Mouse (Mus musculus) frontal cortex, postnatal 14 days (tissue): ENCODE data around the gene Psmg4.
A peak's percentile ranks its signal among the peaks of the same experiment; 100 is the strongest.

ENCODE experiments used
- DNase-seq, 2 experiments: peaks; one replicate each; pipeline ENCODE4 v3.0.0; 2022; ENCODE audit warnings: low spot score in 2 of 2

Gene Psmg4

DNA sequence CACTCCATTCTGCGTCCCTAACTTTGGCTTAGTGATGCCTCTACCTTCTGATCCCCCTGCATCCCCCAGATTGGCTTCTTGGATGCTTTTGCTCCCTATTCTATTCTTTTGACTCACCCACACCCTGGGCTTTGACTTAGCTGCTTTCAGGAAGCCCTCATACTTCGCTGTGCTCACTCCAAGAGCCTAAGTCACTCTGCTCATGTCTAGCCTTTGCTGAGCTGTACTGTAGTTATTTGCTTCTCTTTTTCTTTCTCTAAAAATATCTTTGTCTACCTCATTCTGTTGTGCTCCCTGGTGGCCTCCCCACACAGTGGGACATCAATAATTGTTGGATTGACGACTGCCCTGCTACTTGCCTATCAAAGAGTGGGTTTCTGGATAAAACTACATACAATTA lies 14.6 kb upstream of the Psmg4 start:
- peak in 1 of 2 experiments; percentile 4 for DNase-seq

DNA sequence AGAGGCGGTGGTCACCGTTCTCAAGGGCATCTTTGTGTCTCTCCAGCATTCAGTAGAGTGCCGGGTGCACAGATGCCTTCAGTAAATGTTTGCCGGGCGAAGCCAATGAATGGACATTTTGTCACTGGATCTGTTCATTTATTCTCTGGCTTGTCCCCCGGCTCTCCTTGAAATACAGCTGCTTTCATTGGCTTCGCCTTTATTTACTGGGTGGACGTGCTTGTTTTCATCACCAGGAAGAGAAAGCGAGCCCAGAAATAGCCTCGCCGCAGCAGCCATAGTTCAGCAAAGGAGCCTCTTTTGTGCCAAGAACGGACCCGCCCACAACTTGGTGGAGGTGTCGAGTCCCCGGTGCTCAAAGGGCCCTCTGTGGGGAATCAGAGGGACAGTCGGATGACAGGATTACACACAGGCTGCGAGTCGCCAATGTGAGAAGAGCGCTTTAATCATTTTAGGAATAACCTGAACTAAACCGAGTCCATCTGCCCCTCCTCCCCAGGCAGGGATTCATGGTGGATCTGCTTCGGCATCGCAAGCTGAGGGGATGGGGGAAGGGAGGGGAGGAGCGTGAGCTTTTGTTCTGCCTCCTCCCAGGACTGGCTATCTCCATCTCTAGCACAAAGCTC lies 13.9 kb upstream of the Psmg4 start:
- DNase-seq = peak; percentile 66 to 75

DNA sequence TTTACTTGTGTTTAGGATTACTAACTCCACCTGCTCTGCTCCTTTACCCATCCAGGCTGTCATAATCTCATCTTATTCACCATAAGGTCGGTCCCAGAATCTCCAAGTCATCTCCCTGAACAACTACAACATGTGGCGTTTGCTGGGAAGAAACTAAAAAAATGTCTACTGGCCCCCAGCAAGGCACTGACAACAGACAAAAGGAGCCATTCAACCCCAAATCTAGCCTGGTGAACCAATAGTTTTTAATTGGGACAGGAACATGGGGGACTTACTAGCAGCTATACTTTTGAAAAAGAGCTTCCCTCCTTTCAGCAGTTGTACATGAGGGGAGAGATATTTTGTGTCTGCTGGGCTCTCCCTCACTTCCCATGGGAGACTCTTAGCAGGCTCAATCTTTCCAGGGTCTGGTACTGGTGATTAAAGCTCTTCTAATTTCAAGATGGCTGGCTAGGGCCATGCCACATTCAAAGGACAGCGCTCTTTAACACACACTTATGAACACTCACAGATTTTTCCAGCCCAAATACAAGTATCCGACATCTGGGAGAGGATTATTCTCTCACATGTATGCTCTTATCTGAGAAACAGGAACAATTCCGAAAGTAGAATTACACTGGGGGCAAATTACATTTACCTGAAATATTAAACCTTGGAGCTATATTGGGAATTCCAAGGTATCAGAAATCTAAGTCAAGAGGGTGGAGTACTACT lies 13.1 kb upstream of the Psmg4 start:
- no peak for DNase-seq

DNA sequence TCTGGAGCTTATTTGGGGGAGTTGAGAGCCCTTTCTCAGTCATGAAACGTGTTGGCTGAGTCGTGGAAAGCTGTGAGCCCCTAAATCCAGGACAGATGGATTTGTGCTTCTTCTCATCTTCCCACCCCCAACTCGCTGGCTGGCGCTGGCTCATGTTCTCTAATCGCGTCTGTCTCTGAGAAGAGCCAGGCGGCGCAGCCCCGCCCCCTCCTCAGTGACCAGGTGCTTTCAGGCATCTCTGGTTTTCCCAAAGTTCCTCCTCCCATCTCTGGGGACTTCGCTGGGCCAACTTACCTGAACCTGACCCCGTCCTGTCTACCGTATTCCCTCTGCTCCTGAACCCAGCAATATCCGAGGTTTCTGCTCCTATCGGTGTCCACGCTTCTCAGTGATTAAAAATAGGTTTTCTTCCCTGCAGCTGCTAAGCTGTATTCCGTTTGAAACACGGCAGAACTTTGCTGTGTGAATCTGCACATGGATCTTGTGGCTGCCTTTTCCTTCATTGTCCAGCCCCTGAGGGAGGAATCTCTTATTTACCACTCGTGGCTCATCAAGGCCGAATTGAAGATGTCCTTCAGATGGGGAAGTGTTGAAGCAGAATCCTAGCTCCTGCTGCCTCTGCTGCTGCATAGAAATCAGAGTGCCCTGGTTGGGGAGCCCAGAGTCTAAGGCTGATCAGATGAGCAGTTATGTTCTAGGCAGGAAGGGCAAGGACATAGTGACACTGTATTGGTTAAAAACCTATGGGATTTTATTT lies 12.3 kb upstream of the Psmg4 start:
- DNase-seq = peak; percentile 49 to 51

DNA sequence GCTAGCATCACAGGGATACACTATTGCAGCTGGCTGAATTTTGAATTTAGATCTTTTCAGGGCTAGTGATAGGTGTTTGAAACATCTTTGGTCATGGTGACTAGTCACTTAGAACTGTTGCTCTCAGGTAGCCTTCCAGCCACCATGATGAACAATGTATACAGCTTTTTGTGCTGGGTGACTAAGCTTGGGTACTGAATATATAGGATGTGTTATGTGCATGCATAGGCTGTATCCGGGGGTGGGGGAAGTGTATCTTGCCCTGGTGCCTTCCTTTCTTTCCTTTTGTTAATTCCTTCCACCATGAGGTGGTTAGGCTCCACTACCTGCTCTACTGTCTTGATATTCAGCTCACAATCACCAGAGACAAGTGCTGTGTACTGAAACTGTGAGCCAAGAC lies 11.3 kb upstream of the Psmg4 start:
- peak in 1 of 2 experiments; percentile 1 for DNase-seq

DNA sequence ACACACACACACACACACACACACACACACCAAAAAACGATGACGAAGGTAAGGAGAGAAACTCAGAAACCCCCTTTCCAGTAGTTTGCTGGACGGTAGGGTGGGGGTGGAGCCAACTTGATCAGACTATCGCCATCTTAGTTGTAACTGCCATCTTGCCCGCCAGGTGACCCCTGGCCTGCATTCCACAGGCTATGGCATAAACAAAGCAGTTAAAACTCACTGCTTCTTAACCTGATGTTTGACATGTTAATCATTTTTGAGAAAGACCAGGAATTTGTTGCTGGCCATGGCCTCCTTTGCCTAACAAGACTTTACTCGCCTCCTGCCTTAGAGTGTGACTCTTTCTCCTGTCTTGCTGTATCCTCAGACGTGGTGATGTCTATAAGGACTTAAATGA lies 10.1 kb upstream of the Psmg4 start:
- DNase-seq = peak in 1 of 2 experiments; percentile 2

DNA sequence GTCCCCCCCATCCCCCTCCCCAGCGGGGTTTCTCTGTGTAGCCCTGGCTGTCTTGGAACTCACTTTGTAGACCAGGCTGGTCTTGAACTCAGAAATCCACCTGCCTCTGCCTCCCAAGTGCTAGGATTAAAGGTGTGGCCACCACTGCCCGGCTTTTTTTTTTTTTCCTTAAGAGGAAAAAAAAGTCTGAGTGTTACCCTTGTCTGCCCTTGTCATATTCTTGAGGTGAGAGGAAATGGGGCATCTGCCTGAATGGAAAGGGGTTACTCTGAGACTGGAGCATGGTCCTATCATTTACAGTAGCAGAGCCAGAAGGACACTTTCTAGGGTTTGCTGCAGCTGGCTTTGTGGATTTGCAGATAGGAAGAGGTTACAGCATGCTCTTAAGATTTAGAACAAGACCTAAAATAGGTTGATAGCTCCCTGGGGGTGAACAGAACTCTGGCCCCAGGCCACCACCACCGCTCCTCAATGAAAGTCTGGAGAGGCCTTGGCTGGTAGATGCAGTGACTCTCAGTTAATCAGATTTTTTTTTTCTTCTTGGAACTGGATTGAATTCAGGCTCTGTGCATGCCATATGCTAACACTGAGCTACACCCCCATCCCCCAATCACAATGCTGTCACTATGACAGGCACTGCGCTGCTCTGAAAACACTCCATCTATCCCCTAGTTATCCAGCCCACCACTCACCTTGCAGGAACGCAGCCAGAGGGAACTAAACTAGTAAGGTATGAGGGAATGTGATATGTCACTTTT lies 9.3 kb upstream of the Psmg4 start:
- peak; percentile 9 to 18 for DNase-seq

DNA sequence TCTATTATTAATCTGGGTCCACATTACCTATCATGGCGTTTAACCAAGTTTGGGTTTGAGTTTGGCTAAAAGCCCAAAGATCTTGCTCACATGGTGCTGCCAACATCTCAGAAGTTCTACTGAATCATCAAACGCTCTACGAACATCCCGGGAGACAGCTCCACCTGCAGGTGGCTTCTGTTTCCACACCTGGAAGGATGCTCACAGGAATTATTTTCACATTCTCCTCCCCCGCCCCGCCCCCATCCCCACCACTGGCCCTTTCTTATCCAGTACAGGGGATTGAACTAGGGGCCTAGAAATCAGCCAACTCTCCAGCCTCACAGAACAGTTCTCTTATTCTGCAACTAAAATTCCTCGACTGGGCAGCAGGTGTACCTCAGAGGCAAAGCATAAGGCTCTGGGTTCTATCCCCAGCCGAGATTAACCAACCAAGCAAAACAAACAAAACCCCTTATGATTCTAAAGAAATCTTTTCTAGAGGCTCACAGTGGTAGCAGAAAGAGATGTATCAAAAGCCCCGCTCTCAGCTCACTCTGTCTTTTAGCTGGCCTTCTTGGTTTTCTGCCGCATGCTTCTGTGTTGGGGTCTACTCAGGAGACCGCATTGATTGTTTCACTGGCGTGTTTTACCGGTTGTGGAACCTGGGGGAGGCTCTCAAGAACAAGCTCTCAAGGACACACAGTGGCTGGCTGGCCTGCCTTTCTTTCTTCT lies 8.4 kb upstream of the Psmg4 start:
- DNase-seq = peak; percentile 74

DNA sequence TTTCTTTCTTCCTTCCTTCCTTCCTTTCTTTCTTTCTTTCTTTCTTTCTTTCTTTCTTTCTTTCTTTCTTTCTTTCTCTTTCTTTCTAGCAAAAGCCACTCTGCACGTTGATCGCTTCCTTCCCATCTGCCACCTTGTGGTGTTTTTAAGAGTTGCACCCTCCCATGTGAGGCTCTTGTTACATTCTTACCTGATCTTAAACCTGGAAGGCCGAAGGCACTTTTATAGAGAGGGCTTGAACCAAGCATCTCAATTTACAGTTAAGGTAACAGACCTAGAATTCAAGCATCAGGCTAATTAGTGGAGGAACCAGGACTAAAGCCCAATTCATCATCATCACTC lies 7.9 kb upstream of the Psmg4 start:
- peak; percentile 33 to 63 for DNase-seq

DNA sequence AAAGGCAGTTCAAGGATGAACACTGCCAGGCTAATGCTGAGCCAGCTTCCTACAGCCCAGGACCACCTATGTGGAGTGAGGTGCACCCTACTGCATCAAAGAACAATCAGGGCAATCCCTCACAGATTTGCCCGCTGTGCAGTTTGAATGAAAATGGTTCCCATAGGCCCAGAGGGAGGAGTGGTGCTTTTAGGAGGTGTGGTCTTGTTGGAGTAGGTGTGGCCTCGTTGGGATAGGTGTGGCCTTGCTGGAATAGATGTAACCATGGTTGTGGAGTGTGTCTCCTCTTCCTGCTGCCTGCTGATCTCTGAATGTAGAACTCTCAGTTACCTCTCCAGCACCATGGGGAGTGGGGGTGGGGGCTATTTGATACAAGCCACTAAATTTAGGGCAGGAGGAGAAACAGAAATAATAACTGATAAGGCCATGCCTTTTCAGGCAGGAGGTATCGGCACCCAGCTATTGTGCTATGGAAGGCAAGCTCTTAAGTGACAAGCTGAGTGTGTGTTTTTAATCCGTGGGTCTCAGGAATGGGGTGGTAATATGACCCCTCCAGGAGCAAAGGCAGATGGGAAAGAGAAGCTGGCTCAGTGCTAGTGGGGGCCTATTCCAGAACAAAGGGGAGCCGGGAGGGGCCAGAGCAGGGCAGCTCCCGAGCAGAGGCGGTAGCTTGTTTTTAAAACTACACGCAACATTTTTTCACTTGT lies 6.5 kb upstream of the Psmg4 start:
- peak; percentile 2 to 3 for DNase-seq

DNA sequence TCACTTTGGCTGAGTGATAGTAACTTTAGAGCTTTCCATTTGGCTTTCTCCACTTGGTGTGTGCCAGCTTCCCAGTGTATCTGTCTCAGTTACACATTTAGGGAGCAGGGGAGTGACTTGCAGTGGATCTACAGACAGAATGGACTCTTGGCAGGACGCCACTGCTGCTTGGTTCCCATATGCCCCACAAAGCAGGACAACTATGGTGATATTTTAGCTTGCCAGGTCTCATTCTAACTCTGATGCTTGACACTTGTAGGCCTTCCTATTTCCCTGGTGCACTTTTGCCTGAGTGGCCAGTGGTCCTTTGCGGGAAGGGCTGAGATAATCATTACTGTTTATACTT lies 6.0 kb upstream of the Psmg4 start:
- DNase-seq = peak; percentile 10 to 15

DNA sequence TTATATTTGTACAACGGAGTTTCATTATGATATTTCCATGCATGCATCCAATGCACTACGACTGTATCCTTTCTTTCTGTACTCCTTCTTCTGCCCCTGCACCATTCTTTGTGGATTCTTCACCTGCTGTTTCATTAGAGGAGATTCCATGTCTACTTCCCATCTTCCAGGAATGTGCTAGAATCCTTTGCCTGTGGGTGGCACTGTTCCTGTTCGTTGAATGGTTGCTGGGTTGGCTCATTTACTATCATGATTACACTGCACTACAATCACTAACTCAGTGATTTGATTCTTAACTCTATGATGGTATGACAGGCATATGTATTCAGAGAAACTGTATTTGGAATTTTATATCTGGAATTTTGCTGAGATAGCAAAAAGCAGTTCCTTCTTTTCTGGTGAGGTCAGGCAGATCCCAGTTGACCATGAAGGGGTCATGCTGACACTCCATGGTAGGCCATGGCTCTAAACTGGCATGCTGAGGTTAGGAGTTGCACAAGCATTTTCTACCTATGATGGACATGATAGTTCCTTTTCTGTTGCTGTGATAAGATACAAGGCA lies 5.1 kb upstream of the Psmg4 start:
- DNase-seq = peak in 1 of 2 experiments; percentile 3

DNA sequence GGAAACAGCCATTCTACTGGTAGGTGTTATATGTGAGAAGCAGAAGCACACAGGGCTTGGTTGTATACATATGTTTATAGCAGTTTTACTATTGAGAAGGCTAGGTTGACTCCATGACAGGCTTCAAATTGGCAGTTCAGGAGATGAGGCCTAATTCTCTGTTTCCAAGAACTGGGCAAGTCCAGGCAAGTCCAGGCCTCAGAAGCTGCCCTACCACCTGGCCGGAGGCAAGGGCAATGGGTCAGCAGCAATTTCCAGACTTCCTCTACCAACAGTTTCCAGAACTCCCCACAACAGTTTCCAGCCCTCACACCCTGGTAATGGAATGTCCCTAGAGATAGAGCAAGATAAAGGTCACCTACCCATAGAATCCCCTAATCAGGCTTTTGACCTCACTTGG lies 2.8 kb upstream of the Psmg4 start:
- peak in 1 of 2 experiments; percentile 2 for DNase-seq

DNA sequence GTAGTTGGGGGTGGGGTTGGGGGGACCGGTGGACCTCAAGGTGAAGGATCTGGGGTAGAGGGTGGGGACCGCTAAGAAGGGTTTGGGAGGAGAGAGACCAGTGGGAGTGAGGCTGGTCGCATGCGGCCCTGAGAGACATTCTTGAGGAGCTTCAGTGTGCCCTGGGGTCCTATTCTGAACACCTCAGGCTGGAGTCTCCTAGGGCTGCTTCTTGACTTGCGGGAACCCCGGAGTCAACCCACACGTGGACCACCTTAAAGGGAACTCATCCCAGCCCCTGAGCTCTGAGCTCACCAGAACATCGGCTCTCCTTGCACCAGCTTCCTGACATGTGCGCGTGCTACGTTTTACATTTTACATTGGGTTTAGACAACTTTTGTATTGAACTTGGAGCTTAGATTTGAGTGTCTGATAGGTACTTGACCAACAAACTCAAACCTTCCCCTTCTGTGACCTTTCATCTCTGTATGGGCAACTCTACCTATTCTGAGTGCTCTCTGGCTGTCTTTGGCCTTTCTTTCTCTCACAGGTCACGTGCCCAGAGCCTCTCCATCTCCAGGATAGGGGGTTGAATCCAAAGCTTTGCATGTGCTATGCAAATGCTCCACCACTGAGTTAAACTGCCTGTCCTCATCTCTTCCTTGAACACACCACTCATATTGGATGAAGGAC lies 676 bp downstream of the Psmg4 start:
- no peak for DNase-seq

DNA sequence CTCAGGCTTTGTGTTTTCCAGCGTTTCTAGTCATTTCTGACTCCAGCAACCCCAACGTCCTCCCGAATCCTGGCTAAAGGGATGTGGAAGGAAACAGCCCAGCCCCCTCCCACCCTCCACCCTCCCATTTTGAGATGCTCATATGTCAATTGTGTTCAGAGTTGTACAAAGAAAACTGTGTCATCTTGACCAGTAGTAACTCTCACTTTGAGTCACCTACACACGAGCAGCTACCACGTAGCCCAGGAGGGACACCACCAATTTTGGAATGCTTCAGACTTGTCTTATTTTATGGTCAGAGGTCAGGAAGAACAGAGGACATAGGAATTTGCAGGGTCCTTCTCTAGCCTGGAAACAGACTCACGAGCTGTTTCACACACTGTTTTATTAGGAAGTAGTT lies 11.3 kb downstream of the Psmg4 start:
- DNase-seq = no peak

DNA sequence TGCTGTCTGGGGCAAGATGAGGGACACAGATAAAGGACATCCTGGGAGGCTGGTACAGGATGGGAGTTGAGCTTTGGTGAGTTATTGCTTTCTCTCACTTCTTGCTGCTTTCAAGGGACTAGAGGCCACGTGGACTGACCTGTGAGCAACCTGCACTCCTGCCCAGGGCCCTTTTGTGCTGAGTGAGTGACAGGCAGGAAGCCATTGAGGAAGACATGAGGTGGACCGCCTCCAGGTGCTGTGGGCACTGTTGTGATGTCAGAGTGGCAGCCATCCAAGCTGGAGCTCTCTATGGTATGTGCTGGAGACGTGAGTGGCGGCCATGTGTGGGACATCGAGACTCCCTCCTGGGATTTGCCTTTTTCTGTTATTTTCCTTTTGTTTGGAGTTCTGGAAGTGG lies 18.9 kb downstream of the Psmg4 start:
- no peak for DNase-seq

DNA sequence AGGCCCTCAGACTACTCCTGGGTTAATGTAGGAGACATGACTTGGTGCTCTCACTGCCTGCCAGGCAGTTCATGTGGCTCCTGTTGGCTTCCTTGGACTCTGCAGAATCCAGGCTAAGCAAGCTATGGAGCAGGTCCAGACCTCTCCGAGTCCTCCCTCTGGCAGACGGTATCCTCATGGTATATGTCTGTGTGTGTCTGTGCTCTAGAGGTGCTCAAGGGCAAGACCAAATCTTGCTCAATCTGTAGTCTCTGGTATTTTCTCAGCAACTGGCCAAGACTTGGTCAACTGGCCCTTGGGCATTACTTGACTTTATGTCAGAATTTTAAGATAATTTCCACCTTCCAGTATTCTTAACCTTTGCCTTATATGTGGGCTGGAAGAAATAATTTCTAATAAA lies 22.6 kb downstream of the Psmg4 start:
- DNase-seq = no peak

DNA sequence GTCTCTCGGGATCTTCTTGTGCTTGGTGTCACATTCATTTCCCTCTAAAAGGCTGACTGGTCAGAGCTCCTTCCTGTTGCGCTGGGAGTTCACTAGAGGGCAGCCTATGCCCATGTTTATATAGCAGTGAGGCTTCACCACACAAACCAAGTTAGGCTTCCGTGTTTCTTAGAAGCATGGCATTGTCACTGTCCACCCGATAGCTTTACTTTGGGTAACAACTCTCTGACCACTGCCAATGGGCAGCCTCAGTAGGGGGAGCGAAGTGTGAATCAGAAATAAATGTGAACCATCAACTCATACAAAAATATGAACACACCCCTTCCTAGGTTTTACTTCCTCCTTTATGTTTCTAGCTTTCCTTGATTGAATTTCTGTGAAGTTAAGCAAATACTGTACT lies 24.8 kb downstream of the Psmg4 start:
- peak; percentile 43 to 55 for DNase-seq

DNA sequence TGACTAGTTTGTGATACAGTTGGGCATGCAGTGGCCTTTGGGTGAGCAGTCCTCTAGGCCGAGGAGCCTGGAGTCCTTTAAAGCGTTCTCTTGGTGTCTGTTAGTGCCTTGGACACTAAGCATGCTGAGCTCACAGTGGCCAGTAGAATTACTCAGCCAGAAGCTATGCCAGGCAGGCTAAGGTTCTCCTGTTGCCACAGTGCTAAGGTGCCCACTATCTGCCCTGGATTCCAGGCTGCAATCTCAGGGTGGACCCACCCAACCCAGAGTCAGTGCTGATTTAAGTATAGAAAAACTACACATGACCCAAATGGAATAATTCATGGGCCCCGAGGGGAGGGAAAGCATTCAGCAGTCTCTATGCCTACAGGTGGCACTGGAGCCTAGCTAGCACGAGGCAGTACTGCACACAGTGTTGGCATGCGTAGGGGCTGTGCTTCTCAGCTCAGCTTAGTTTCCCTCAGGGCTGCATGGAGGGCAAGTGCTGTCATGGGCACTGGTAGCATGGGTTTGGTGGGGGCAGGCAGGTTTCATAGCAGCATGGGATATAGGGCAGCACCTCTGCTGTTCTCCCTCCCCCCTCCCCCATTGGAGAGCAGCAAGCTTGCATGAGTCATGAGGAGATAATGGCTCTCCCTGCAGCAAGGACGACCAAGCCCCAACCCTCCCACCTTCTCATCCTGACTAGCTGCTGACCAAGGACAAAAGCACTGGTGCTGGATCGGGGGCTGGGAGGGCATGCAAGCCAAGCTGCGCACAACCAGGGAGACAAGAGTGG lies 29.8 kb downstream of the Psmg4 start:
- DNase-seq = no peak
